Mouse (Mus musculus) thymus, postnatal 25 days (tissue): ENCODE results near the gene Hdac10.

Source experiments
- DNase-seq: peaks from one replicate; pipeline ENCODE4 v3.0.0; 2022

Gene Hdac10

DNA sequence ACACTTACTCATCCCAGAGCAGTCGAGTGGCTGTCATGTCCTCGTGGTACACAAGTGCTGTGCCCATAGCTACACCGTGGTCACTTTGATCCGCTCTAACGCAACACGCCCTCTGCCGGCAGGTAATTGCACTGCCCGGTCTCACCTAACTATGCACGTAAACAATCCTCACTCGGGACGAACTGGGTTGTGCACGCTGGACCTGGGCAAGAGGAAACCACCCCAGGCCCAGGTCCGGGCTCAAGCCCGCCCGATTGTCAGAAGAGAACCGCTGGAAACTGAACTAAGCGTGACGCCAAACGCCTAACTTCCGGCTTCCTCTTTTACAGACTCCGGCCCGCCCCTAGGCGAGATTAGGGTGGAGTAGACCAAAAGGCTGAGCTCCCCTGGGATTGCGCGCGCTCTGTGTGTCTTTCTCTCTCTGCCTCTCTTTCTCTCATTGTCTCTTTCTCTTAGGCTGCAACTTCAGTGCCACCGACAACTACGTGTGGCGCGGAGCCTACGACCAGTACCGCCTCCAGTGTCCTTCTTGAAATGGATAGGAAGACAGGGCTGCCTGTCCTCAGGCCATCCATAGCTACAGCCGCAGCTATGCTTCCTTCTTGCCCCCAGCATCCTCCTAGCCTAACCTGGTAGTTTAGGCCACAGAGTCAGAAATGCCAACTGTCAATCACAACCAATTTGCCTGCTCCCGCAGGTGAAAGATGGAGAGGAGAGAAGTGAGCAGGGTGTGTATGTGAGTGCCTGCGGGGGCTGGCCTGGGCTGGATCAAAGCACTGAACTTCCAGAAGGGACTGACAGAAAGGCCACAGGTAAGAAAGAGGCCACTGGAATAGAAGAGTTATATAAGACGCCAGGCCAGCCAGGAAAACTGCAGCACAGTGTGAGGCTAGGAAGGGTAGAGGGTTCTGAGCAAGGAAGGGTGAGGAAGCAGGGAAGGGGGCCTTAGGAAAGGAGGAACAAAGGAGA, at the start of gene Hdac10:
Gene Hdac10, minus strand, starts transcription at position 319 of the 969 bp plus-strand sequence.
- peak; percentile 82 for DNase-seq

GRCm38 (mm10) chr15:89177576-89178259, 49.2 kb upstream of the Hdac10 start:
- no peak for DNase-seq

DNA sequence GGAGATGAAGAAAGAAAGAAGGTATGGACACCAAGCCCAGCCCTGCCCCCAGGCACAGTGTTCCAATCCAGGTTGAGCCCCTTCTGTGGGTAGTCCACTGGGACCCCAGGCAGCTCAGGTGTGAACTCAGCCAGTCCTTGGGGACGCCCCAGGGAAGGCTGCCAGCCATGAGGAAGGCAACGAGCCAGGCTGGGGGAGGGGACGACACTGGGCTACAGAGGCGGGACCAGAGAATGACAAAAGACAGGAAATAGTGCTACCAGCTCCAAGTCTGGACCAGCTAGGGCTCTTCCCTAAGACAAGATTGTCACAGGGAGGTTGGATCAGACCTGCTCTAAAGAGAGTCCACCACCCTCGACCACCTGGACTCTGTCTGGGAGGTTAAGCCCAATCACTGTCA, 48.6 kb upstream of the Hdac10 start:
- DNase-seq, result peak; percentile 28

GRCm38 (mm10) chr15:89175411-89176155, 47.1 kb upstream of the Hdac10 start:
- no peak for DNase-seq

GRCm38 (mm10) chr15:89174889-89175339, 46.4 kb upstream of the Hdac10 start:
- no peak for DNase-seq

DNA sequence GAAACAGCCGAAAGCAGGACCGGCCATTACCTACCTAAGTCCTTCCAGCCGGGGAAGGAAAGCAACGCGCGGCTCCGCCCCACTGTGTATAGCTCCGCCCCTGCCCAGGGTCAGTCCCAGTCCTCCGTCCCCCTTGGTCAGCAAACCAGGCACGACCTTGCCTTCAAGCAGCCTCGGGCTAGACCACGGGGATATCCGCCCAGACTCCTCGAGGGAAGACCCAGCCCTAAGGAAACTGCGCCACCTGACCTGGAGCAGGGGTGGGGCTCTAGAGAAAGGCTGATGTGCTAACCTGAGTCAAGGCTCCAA, 45.4 kb upstream of the Hdac10 start:
- DNase-seq, result no peak

GRCm38 (mm10) chr15:89173024-89173905, 44.8 kb upstream of the Hdac10 start:
- peak; percentile 13 for DNase-seq

GRCm38 (mm10) chr15:89172276-89172935, 43.9 kb upstream of the Hdac10 start:
- no peak for DNase-seq

DNA sequence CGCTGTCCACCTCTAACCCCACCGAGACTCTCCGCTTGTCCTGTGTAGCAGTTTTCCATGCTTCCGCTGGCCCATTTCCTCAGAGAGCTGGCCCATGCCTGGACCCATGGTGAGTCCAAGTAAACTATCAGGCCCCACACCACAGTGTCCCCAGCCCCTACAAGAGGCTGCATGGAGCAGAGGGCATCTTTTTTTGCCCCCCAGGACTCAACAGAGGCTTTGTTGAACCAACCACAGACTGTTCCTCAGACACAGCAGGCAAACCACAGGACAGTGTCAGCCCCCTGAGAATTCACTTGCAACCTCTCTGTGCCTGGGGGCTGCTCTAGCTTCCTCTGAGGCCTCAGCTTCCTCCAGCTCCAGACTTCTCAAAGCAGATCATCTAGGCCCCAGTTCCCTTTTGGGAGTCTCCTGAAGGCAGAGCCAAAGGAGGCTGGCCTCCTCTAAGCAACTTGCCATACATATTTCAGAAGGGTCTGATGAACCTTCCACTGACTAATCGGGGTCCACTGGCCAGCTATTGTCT, 43.1 kb upstream of the Hdac10 start:
- no peak for DNase-seq

DNA sequence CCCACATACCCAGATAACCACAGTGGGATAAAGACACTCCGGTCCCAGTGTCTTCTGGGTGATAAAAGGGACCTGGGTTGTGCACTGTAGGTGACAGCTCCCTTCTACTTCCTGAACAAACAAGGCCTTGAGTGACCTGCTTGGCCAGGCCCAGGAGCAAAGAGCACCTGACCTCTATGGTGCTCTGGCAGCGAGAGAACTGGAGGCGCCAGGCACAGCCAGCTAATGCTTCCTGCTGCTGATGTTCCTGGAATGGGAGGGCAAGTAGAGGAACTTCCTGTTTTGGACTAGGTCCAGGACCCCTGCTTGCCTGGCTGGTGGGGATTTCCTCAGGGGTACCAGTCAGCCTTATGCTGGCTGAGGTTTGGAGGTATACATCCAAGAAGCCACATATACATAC, 41.6 kb upstream of the Hdac10 start:
- no peak for DNase-seq

DNA sequence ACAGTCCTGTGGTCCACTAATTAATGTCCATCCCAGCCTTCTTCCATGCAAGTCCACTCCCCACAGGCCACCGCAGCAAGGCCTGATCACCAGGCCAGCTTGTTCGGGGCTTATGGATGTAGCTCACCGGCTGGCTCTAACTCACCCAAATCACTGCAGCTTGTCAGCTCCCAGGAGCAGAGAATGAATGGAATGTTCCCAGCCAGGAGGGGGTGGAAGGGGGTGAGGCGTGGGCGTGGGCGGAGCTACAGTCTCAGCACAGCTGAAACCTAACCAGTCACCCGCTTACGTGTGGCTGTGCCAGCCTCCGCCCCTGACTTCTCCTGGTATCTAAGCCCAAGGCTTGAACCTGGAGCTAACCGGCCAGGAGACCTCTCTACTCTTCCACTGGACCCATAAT, 40.9 kb upstream of the Hdac10 start:
- DNase-seq, result no peak

DNA sequence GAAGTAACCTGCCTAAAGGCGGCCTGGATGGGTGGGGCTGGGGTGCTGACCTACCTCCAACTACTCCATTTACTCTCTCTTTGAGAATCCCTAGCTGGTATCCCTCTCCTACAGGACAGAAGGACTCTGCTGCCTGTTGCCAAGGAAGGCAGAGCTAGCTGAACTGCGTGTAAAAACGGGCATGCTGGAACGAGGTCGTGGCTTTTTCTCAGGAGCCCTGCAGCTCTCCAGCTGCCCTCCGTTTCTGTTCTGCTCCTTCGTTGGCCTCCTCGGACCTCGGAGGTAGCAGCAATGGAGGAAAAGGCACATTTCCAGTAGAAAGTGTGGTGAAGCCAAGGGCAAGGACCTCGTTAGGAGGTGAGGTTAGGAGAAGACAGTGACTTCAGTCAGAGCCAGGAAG, 40.4 kb upstream of the Hdac10 start:
- DNase-seq, result no peak

- no peak for DNase-seq
Observed at GRCm38 (mm10) chr15:89165478-89165877, 37.0 kb upstream of the Hdac10 start.

GRCm38 (mm10) chr15:89161397-89161796, 32.9 kb upstream of the Hdac10 start:
- DNase-seq, result no peak

GRCm38 (mm10) chr15:89158516-89158915, 30.0 kb upstream of the Hdac10 start:
- no peak for DNase-seq

DNA sequence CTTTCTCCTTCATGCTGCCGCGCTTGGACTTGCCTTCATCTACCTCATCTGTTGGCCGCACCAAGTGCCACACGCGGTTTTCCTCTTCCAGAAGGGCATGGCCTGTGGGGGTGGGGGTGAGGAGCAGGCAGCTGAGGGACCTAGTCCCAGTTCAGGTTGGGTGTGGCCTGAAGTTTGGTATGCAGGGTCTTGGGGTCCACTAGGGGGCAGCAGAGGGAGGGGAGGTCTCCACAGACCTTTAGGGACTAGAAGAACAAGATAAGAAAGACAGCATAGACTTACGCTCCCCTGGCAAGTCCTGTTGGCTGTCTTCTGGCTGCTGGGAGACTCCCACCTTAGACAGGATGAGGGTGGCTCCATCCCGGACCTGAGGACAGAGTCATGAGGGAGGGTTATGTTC, 29.5 kb upstream of the Hdac10 start:
- DNase-seq, result peak; percentile 76

GRCm38 (mm10) chr15:89152312-89152711, 23.8 kb upstream of the Hdac10 start:
- no peak for DNase-seq

GRCm38 (mm10) chr15:89150041-89150390, 21.5 kb upstream of the Hdac10 start:
- DNase-seq, result peak; percentile 42

DNA sequence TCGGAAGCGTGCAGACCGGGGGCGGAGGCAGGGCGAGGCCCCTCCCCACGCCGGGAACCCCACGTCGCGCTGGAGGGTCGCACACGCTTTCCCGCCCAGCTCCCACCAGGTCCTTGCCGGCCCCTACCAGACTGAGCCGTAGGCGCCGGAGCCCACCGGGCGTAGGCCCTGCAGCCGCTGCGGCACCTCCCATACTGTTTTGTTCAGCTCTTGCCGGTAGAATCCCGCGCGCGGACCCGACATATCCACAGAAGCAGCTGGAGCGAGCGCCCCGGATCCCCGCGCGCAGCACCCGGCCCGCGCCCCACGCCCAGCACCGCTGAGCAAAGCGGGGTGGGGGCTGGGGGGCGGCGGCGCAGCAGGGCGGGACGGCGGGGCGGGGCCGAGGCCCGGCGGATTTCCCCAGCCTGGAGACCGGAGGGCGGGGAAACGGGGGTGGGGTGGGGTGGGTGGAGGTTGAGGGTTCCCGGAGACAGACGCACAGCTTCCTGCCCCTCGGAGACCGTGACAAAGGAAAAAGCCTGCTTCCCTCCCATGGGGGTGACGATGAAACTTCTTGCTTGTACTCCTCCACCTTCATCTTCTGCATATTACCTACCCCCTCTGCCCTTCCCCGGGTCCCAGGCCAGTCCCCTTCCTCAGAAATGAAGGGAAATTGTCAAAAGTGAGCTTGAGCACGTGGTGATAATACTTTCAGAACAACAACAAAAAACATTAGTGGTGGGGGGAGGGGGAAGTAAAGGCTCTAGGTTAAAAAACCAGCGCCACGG, 21.0 kb upstream of the Hdac10 start, which contains the start of gene Mapk11:
Gene Mapk11, minus strand, starts transcription at position 358 of the 770 bp plus-strand sequence.
- peak; percentile 71 for DNase-seq

DNA sequence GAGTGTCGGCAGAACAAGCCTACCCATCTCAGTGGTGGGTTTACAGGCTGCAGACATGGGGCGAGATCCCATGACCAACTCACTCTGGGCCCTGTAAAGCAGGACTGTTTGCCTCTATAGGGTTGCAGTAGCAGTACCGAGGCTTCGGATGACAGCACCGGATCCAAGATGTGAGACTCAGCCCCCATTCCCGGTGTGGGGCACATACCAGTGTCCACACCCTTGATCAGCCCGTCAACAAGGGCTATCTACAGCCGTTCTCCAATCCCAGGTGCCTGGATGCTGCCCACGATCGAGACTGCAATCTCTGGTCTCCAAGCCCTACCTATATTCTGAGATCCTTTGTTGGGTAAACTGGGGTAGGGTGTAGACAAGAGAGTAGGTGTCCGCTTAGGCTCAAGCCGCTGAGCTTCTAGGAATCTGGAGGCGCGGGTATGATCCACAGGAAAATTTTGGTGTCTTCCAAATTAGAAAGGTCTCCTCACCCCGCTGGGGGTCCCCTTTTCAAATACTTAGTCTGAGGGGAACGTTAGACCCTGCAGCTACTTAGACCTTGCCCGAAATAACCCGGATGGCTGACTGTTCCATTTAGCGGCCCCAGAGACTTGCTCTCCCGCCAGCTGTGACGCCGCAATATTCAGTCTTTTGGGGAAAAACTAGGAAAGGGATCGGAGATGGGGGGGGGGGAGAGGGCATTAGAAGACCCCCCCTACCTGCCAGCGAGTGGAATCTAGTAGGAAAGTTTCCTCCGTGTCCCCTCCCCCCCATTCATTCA, 20.2 kb upstream of the Hdac10 start:
- peak; percentile 12 for DNase-seq
